Mouse (Mus musculus) T-helper 1 cell (primary cell): Measurements from ENCODE around the gene Chrna5.
"Not testable (repeated sequence)": the region's sequence is repeated elsewhere in the genome, so short reads cannot be mapped to it uniquely, and the experiment has no call there.

Experiments
- in situ Hi-C: fragments of 300-600 bp; cut with MboI, MseI; formaldehyde crosslinking; loops from one replicate; pipeline ENCODE4 v1.15.1; 2025; ENCODE audit warnings: high pct_unique_total_duplicates

The Chrna5 gene

DNA sequence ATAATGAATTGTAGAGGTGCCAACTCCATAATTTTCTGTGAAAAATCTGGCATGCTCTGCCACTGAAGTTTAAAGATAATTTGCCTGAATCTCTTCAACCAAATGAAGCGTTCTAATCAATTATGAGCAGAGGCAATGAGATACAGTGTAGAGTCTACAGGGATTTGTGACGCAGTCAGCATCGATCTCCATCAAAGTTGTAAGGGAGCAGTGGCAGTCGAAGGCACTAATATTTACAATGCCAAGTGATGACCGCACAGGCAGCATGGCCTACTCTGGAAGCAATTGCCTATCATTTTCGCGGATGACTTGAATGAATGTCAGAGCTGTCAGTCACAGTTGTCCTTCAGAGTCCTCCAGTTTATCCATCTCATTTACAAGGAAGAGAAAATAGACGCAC is at the start of gene Chrna5:
Gene Chrna5 (plus strand): TSS at position 207 of the 400 bp plus-strand sequence.
- in situ Hi-C loops = no loop called here

GRCm38 (mm10) chr9:54931765-54932164 is 48.9 kb upstream of the Chrna5 start:
- in situ Hi-C loops = no loop called here

GRCm38 (mm10) chr9:54932379-54932778 is 48.3 kb upstream of the Chrna5 start:
- in situ Hi-C loops = no loop called here

DNA sequence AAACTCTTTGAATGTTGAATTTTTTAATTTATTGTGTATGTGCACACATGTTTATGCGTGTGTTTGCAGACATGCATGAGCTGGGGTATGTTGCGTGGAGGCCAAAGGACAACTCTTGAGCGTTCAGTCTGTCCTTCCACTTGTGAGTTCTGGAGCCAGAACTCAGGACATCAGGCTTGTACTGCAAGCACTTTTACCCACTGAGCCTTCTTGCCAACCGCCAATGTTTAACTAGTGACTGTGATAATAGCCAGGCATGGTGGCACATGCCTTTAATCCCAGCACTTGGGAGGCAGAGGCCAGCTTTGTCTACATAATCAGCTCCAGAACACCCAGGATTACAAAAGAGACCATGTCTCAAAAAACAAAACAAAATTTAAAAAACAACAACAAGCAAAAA is 38.6 kb upstream of the Chrna5 start:
- in situ Hi-C loops = no loop called here

DNA sequence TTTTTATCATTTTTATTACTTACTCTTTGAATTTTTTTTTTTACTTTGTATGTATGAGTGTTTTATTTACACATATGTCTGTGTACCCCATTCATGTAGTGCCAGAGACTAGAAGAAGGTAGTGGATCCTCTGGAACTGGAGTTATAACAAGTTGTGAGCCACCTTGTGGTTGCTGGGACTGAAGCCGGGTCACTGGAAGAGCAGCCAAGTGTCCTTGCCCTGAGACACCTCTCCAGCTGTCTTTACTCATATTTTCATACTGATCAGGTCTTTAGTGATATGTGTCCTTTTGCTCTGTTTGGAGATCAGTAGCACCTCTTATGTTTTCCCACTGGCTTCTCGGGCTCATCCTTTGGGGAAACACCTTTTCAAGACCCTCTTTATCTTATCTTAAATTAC is 36.2 kb upstream of the Chrna5 start:
- in situ Hi-C loops = no loop called here

GRCm38 (mm10) chr9:54946256-54946655 is 34.4 kb upstream of the Chrna5 start:
- in situ Hi-C loops = no loop called here

- in situ Hi-C loops = no loop called here
Measured at GRCm38 (mm10) chr9:54949465-54949864, 31.2 kb upstream of the Chrna5 start.

DNA sequence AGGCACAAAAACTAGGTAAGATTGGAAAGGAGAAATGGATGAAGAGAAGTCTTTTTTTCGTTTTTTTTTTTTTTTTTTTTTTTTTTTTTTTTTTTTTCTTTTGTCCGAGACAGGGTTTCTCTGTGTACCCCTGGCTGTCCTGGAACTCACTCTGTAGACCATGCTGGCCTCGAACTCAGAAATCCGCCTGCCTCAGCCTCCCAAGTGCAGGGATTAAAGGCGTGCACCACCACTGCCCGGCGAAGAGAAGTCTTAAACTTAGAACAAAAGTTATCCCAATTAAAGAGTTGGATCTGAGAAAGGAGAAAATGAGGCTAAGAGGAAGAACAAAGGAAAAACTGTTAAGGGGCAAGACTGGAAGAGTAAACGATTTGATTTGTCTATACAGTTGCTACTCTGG is 30.5 kb upstream of the Chrna5 start:
- in situ Hi-C loops = not testable (repeated sequence)

DNA sequence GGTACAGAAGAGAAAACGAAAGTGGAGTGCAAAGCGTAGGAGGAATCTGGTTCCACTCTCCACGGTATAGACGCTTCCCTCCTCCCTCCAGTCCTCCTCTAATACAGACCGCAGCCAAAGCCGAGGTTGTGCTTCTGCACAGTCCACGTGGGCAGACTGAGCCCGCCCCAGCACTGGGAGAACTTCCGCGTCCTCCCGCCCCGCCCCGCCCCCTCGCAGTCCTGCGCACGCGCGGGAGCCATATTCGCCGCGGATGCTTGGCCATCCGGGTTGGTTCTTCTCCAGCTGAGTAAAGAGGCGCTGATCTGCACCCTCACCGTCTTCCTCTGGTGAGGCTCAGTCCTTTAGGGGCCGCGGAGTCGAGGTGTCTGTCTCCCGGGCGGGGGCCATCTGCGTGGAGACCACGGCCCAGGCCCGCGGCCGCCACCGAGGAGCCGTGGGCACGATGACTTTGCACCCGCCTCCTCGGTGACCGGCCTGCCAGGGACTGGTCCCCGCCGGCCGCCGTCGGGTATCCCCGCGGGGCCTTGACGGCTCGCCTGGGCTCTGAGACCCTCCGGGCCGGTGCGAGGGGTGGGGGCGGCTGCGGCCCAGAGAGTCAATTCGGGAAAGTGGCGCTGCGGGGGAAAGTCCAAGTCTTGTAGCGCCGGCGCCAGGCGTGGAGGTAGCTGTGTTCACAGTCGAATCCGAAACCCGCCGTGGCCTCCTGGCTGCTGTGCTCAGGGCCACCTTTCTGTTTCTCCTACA is 29.9 kb upstream of the Chrna5 start, which contains the start of the genes Psma4 and AY074887:
Gene Psma4 (plus strand): TSS at position 216 of the 747 bp plus-strand sequence.
Gene AY074887 (minus strand): TSS at position 424 of the 747 bp plus-strand sequence.
- in situ Hi-C loops = no loop called here

DNA sequence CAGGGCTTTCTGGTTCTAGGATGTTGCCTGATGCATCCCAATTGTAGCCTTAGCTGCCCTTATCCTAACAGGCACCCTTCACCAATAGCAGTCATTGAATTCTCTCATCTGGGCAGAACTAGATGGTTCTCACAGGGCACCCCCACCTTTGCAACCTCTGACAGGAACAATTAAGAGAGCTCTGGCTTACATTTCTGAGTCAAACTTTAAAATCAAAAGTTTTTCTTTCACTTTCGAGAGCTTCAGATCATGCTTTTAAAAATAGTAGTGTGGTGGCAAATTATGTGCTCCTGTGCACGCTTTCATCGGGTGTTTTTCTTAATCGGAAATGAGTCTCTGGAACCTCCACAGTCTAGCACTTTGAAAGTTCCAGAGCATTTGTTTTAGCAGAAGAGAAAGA is 19.6 kb upstream of the Chrna5 start:
- in situ Hi-C loops = no loop called here

DNA sequence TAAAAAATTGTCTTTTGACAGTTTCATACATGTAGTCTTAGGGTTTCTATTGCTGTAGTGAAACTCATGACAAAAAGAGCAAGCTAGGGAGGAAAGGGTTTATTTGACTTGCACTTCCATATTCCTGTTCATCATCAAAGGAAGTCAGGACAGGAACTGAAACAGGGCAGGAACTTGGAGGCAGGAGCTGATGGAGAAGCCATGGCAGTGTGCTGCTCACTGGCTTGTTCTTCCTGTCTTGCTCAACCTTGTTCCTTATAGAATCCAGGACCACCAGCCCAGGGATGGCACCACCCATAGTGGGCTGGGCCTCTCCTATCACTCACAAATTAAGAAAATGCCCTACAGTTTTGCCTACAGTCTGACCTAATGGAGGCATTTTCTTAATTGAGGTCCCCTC is 17.0 kb upstream of the Chrna5 start:
- in situ Hi-C loops = no loop called here

DNA sequence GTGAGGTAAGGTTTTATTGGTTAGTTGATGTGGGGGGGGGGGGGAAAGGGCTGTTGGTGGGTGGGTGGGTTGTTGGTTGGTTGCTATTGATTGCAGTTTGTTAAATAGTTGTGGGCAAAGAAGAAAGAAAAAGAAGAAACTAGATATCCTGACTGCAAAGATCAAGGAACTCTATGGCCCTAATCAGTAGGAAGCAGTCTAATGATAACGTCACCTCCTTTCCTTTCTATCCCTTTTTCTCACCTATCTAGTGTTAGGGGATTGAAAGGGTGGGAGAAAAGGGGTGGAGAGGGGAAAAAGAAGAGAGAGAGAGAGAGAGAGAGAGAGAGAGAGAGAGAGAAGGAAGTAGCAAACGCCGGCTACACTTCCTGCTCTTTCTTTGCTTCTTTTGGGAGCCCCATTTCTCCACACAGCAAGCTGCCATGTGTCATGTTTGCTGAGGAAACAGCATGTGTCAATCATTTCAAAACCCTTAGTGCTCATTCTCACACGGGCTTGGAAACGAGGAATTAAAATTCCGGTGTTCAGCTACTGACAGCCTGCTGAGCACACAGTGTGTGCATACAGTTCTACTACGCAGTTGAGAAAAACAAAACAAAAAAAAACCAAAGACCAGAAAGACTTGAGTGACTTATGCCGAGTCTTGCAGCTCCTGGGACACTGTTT is 10.6 kb upstream of the Chrna5 start:
- in situ Hi-C loops = no loop called here

GRCm38 (mm10) chr9:54981291-54982191 is 861 bp downstream of the Chrna5 start:
- in situ Hi-C loops = no loop called here

GRCm38 (mm10) chr9:54982401-54982800 is 1.7 kb downstream of the Chrna5 start:
- in situ Hi-C loops = no loop called here

DNA sequence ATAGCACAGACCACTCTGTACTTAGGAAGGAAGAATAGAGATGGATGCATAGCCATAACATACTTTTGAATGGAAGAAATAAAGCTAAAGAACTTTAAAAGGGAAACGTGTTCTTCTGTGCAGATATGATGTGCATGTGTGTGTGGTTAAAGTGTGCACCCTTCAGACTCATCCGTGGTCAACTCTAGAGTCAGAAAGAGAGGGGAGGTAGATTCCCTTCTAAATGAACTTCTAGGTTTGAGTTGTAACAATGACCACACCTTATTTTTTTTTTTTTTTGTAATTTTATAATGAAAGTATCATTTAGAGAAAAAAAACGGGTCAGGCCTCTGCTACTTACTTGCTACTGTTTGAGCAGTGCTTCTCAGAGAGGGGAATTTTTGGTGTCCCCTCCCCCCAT is 9.7 kb downstream of the Chrna5 start:
- in situ Hi-C loops = no loop called here

DNA sequence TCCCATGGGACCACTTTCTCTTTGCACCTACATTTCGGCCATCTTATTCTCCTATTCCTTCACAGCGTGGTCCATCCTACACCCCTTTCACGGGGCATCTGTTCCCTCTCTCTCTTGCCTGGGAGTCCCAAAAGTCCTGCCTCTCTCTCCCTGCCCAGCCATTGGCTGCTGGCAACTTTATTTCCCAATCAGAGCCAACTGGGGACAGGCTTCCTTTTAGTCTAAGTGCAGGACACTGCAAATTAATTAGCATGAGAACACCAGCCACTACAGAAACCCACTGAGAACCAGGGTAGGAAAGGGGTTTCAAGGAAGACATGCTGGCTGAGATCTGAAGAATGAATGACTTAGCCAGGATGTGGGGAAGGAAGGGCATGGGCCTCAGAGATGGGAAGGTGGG is 13.7 kb downstream of the Chrna5 start:
- in situ Hi-C loops = no loop called here

DNA sequence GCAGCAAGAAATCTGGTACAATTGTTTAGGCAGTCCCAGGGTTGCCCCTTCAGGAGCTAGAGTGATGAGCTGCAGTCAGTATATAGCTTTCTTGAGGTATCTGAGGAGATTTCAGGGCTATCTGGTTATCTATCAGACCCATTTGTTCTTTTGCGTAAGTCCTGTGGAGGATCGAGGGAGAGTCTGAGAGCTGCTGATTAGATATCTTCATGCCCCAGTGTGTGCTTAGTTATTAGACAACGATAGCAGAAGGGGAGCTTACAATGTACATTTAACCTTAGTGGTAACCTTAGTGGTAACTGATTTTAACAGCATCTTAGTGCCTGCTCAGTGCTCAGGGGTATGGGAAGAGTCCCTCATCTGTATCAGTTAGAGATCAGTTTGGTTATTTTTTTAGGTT is 15.0 kb downstream of the Chrna5 start:
- in situ Hi-C loops = no loop called here

DNA sequence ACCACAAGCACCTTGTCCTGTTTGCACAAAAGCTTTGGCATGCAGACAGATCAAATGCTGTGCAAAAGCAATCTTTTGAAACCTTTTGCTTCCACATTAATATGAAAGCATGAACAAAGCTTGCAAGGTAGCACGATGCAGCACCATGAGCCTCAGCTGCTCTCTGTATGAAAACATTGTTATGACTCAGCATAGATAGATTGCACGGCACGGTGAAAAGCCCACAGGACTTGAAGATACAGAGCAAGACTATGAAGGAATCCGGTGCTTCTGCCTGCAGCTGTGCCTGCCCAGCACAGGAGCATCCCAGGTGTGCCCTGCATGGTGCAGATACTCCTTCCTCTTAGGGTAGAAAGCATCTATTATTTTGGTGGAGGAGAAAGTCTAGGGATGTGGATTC is 22.9 kb downstream of the Chrna5 start:
- in situ Hi-C loops = no loop called here

GRCm38 (mm10) chr9:55009692-55010091 is 29.0 kb downstream of the Chrna5 start:
- in situ Hi-C loops = no loop called here

DNA sequence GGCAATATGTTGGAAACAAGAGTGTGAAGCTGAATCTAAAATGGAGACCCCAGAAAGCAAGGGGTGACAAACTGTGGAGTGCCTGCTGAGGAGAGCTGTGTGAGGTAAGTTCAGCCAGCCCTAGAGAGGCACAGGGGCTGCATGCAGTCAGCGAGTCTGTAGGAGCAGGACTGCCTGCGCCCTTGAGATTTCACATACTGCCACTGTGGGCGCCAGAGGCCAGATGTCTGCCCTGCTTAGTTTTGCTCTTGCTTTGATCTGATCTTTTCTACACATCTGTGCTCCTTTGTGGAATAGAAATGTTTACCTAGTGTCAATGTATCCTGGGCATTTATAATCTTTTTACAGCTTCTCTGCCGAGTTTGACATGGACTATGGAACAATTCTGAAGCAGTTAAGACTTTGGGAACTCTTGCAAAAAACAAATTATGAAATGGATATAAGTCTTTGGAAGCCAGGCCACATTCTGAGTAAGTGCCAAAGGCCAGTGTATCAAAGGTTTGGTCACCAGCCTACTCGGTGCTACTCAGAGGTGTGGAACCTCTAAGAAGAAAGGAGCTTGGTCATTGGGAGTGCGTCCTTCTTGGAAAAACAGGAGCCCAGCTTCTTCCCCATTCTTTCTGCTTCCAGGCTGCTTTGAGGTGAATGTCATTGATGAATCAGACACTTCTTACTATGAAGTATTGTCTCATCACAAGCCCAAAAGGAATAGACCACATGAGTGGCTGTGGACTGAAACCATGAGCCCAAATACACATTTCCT is 30.1 kb downstream of the Chrna5 start:
- in situ Hi-C loops = no loop called here

DNA sequence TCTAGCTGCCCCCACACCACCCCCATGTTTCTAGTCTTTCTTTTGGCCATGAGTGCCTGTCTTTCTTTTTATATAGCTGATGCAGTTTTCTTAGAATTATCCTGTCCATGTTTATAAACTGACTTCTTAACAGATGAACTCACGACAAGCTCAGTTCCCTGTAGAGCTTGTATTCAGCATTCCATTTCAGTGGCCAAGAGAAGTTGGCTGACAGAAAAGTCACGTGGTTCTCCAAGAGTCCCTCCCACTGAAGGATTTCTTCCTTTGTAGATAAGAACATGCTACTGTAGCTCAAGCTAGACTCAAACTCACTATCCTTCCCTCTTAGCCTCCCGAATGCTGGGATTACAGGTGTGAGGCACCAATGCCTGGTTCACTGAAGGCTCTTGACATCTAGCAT is 36.2 kb downstream of the Chrna5 start:
- in situ Hi-C loops = no loop called here
